Mouse (Mus musculus) testis, adult 2 months (tissue): ENCODE results near the gene 1600014C23Rik. TPM values are rescaled to one million over a fixed set of nuclear protein-coding genes. Genes with fewer than 3 reads are reported as not detected.

Source experiments
- H3K27ac ChIP-seq: fragments of 200-500 bp; 2 replicates; pipeline ENCODE4 v1.5.1; 2012; ENCODE audit warnings: low read depth, low read length; ENCODE audit not compliant: control insufficient read depth, insufficient read depth
- H3K27me3 ChIP-seq: fragments of 200-500 bp; 2 replicates; pipeline ENCODE4 v1.6.1; 2012; ENCODE audit warnings: mild to moderate bottlenecking, low read length, moderate library complexity; ENCODE audit not compliant: control insufficient read depth, insufficient read depth
- H3K36me3 ChIP-seq: fragments of 200-500 bp; 2 replicates; pipeline ENCODE4 v1.6.1; 2012; ENCODE audit warnings: mild to moderate bottlenecking, low read length; ENCODE audit not compliant: control insufficient read depth, insufficient read depth
- H3K4me1 ChIP-seq: fragments of 200-500 bp; 2 replicates; pipeline ENCODE4 v1.6.1; 2012; ENCODE audit warnings: low read length; ENCODE audit not compliant: control insufficient read depth, insufficient read depth
- H3K4me3 ChIP-seq: fragments of 200-500 bp; 2 replicates; pipeline ENCODE4 v1.5.1; 2012; ENCODE audit warnings: low read depth, mild to moderate bottlenecking, low read length, moderate library complexity, mixed read lengths; ENCODE audit not compliant: control insufficient read depth
- CTCF ChIP-seq: fragments of 200-500 bp; IDR thresholded peaks from 2 replicates; pipeline ENCODE4 v1.5.1; 2012; ENCODE audit warnings: low read depth, mild to moderate bottlenecking, inconsistent platforms, low read length, moderate library complexity; ENCODE audit not compliant: control insufficient read depth, insufficient read depth, insufficient replicate concordance
- POLR2A ChIP-seq: fragments of 200-500 bp; IDR thresholded peaks from 2 replicates; pipeline ENCODE4 v1.6.1; 2012; ENCODE audit warnings: low read depth, mild to moderate bottlenecking, inconsistent platforms, low read length, moderate library complexity; ENCODE audit not compliant: control insufficient read depth
- polyA plus RNA-seq: library from polyadenylated mRNA; depleted of rRNA; stranded (reverse); fragments of >200 nt; gene quantifications from 2 replicates; pipeline ENCODE4 v1.2.3, GENCODE M21; 2012

1600014C23Rik gene
- polyA plus RNA-seq, 1 experiment: 0.36 TPM

- H3K4me1 ChIP-seq: peaks cover 26% of the 10 kb centered on the region
These were observed 3.5 kb upstream of the 1600014C23Rik start for GRCm38 (mm10) chr17:45737078-45737601.

GRCm38 (mm10) chr17:45736311-45737077 is 2.9 kb upstream of the 1600014C23Rik start:
- H3K27ac ChIP-seq: peak overlapping the region; percentile 47
- peaks cover 26% of the 10 kb centered on the region for H3K4me1 ChIP-seq
- H3K36me3 ChIP-seq: no peaks in the 10 kb centered on the region
- peak overlapping the region; percentile 67 for H3K4me3 ChIP-seq
- no peaks in the 10 kb centered on the region; the same call in 1 of the 2 replicates for H3K27me3 ChIP-seq
- TF ChIP-seq POLR2A (0 out of 2 replicates have a peak, but pooled peaks have one; percentile 9), CTCF (no peak)

More at GRCm38 (mm10) chr17:45737078-45737601, 3.5 kb upstream of the 1600014C23Rik start:
- Histone ChIP-seq H3K27ac (no peak overlapping the region), H3K27me3 (no peaks in the 10 kb centered on the region; the same call in 1 of the 2 replicates), H3K36me3 (no peaks in the 10 kb centered on the region), H3K4me3 (peak overlapping the region; percentile 67)
- TF ChIP-seq POLR2A (0 out of 2 replicates have a peak, but pooled peaks have one; percentile 4), CTCF (no peak)

- peaks cover 26% of the 10 kb centered on the region for H3K4me1 ChIP-seq
- no peaks in the 10 kb centered on the region for H3K36me3 ChIP-seq
- peak overlapping the region; percentile 56 for H3K4me3 ChIP-seq
- peak; percentile 71; the same call in 1 of the 2 replicates for TF ChIP-seq CTCF
- no peak for TF ChIP-seq POLR2A
- H3K27me3 ChIP-seq: no peaks in the 10 kb centered on the region; the same call in 1 of the 2 replicates
- H3K27ac ChIP-seq: peak overlapping the region; percentile 47
These were observed 2.0 kb upstream of the 1600014C23Rik start for GRCm38 (mm10) chr17:45735382-45736310.

- no peaks in the 10 kb centered on the region; the same call in 1 of the 2 replicates for H3K27me3 ChIP-seq
- H3K4me1 ChIP-seq: peaks cover 26% of the 10 kb centered on the region
- H3K36me3 ChIP-seq: no peaks in the 10 kb centered on the region
- no peak overlapping the region for H3K27ac ChIP-seq
- peak overlapping the region; percentile 21; the same call in 1 of the 2 replicates for H3K4me3 ChIP-seq
- no peak for TF ChIP-seq CTCF
- no peak for TF ChIP-seq POLR2A
These were observed 1.2 kb upstream of the 1600014C23Rik start for GRCm38 (mm10) chr17:45734881-45735280.

- H3K27me3 ChIP-seq: no peaks in the 10 kb centered on the region; the same call in 1 of the 2 replicates
- H3K27ac ChIP-seq: no peak overlapping the region
- H3K4me3 ChIP-seq: peak overlapping the region; percentile 74
- no peaks in the 10 kb centered on the region for H3K36me3 ChIP-seq
- peaks cover 26% of the 10 kb centered on the region for H3K4me1 ChIP-seq
- TF ChIP-seq CTCF: no peak
- no peak for TF ChIP-seq POLR2A
These were observed 689 bp upstream of the 1600014C23Rik start for GRCm38 (mm10) chr17:45734333-45734732.

- Histone ChIP-seq H3K4me1 (peaks cover 26% of the 10 kb centered on the region), H3K36me3 (no peaks in the 10 kb centered on the region), H3K27ac (no peak overlapping the region), H3K4me3 (peak overlapping the region; percentile 74), H3K27me3 (no peaks in the 10 kb centered on the region; the same call in 1 of the 2 replicates)
- no peak; the same call in 1 of the 2 replicates for TF ChIP-seq POLR2A
- no peak for TF ChIP-seq CTCF
These were observed 458 bp downstream of the 1600014C23Rik start for GRCm38 (mm10) chr17:45733038-45733734.
